Mouse (Mus musculus) bone marrow macrophage, adult 2 months (primary cell): ENCODE measurements around the gene Cd63. TPM values are rescaled to one million over a fixed set of nuclear protein-coding genes. Genes with fewer than 3 reads are reported as not detected.

Experiments used
- H3K27ac ChIP-seq: 2 replicates; pipeline ENCODE4 v1.5.1; 2012; ENCODE audit warnings: low read depth, low read length; ENCODE audit not compliant: insufficient read depth
- H3K4me1 ChIP-seq: 2 replicates; pipeline ENCODE4 v1.6.1; 2012; ENCODE audit warnings: low read length; ENCODE audit not compliant: control insufficient read depth, insufficient read depth
- H3K4me3 ChIP-seq: 2 replicates; pipeline ENCODE4 v1.5.1; 2012; ENCODE audit warnings: mild to moderate bottlenecking, low read length, moderate library complexity; ENCODE audit not compliant: insufficient read depth
- CTCF ChIP-seq: IDR thresholded peaks from 2 replicates; pipeline ENCODE4 v1.5.1; 2012; ENCODE audit warnings: low read depth, mild to moderate bottlenecking, low read length, moderate library complexity
- POLR2A ChIP-seq: IDR thresholded peaks from 2 replicates; pipeline ENCODE4 v1.6.1; 2012; ENCODE audit warnings: mild to moderate bottlenecking, low read depth, low read length, borderline replicate concordance
- polyA plus RNA-seq: library from polyadenylated mRNA; stranded (reverse); fragments of >200 nt; gene quantifications from 2 replicates; pipeline ENCODE4 v1.2.4, GENCODE M21; 2012; ENCODE audit not compliant: missing spikeins, insufficient read depth, insufficient read length

Gene Cd63
- polyA plus RNA-seq, 1 experiment, result 751 TPM

GRCm38 (mm10) chr10:128938457-128938856 lies 37.7 kb downstream of the Cd63 start:
- H3K27ac ChIP-seq, result no peak overlapping the region
- H3K4me3 ChIP-seq, result no peak overlapping the region
- TF ChIP-seq CTCF, result no peak
- no peak for TF ChIP-seq POLR2A
- H3K4me1 ChIP-seq, result peaks cover 8% of the 10 kb centered on the region

GRCm38 (mm10) chr10:128938974-128939373 lies 38.2 kb downstream of the Cd63 start:
- H3K4me1 ChIP-seq, result peaks cover 8% of the 10 kb centered on the region
- no peak overlapping the region for H3K4me3 ChIP-seq
- no peak overlapping the region for H3K27ac ChIP-seq
- TF ChIP-seq POLR2A (no peak), CTCF (no peak)

GRCm38 (mm10) chr10:128940475-128941061 lies 39.8 kb downstream of the Cd63 start:
- TF ChIP-seq CTCF (no peak), POLR2A (no peak)
- peaks cover 5% of the 10 kb centered on the region for H3K4me1 ChIP-seq
- H3K27ac ChIP-seq, result no peak overlapping the region
- H3K4me3 ChIP-seq, result no peak overlapping the region

- TF ChIP-seq CTCF, result peak; percentile 67
- TF ChIP-seq POLR2A, result no peak
- Histone ChIP-seq H3K27ac (no peak overlapping the region), H3K4me3 (no peak overlapping the region), H3K4me1 (peaks cover 5% of the 10 kb centered on the region)
These were observed 44.9 kb downstream of the Cd63 start for GRCm38 (mm10) chr10:128945675-128946074.

GRCm38 (mm10) chr10:128947496-128947895 lies 46.7 kb downstream of the Cd63 start:
- TF ChIP-seq CTCF, result no peak
- no peak for TF ChIP-seq POLR2A
- no peak overlapping the region for H3K4me3 ChIP-seq
- no peak overlapping the region for H3K27ac ChIP-seq
- H3K4me1 ChIP-seq, result no peaks in the 10 kb centered on the region

GRCm38 (mm10) chr10:128950208-128950887 lies 49.6 kb downstream of the Cd63 start:
- H3K4me1 ChIP-seq, result no peaks in the 10 kb centered on the region
- TF ChIP-seq POLR2A, result no peak
- H3K27ac ChIP-seq, result no peak overlapping the region
- no peak overlapping the region for H3K4me3 ChIP-seq

- H3K4me3 ChIP-seq, result no peak overlapping the region
These were observed 57.6 kb downstream of the Cd63 start for GRCm38 (mm10) chr10:128958340-128958739.

GRCm38 (mm10) chr10:128960142-128960541 lies 59.4 kb downstream of the Cd63 start:
- no peak overlapping the region for H3K4me3 ChIP-seq
- H3K4me1 ChIP-seq, result peaks cover 2% of the 10 kb centered on the region; the same call in 1 of the 2 replicates
- TF ChIP-seq CTCF (no peak), POLR2A (no peak)
- H3K27ac ChIP-seq, result no peak overlapping the region

More at GRCm38 (mm10) chr10:128958340-128958739, 57.6 kb downstream of the Cd63 start:
- peaks cover 2% of the 10 kb centered on the region; the same call in 1 of the 2 replicates for H3K4me1 ChIP-seq
- H3K27ac ChIP-seq, result no peak overlapping the region
- TF ChIP-seq CTCF (no peak), POLR2A (no peak)

GRCm38 (mm10) chr10:128960590-128961584 lies 60.1 kb downstream of the Cd63 start, which contains the start of gene Mettl7b:
Gene Mettl7b (minus strand): TSS chr10:128960988.
- TF ChIP-seq CTCF (no peak), POLR2A (no peak)
- Histone ChIP-seq H3K4me3 (no peak within 1 kb of the TSS), H3K27ac (no peak within 1 kb of the TSS), H3K4me1 (peaks cover 8% of the 10 kb centered on the region)

Other genes with a start within 250 kb of the Cd63 start
- 6.3 and 7.2 TPM in 2 replicates for gene Suox, start 226.9 kb upstream of the Cd63 start, polyA plus RNA-seq
- gene Rab5b, start 204.7 kb upstream of the Cd63 start, polyA plus RNA-seq, result 123 and 131 TPM in 2 replicates
- gene Pmel, start 196.8 kb upstream of the Cd63 start, polyA plus RNA-seq, result 0.37 and 0.67 TPM in 2 replicates
- gene Cdk2, start 196.0 kb upstream of the Cd63 start, polyA plus RNA-seq, result 47.0 and 53.0 TPM in 2 replicates
- 26.1 and 29.6 TPM in 2 replicates for gene Dgka, start 156.1 kb upstream of the Cd63 start, polyA plus RNA-seq
- 26.1 and 33.8 TPM in 2 replicates for gene Pym1, start 153.1 kb upstream of the Cd63 start, polyA plus RNA-seq
- 26.8 and 28.3 TPM in 2 replicates for gene Mmp19, start 110.1 kb upstream of the Cd63 start, polyA plus RNA-seq
- gene Dnajc14, start 96.9 kb upstream of the Cd63 start, polyA plus RNA-seq, result 65.2 and 65.7 TPM in 2 replicates
- gene Tmem198b, start 96.6 kb upstream of the Cd63 start, polyA plus RNA-seq, result 14.3 and 18.0 TPM in 2 replicates
- gene Sarnp, start 83.7 kb upstream of the Cd63 start, polyA plus RNA-seq, result 62.2 and 81.9 TPM in 2 replicates
- 78.1 and 83.5 TPM in 2 replicates for gene Ormdl2, start 79.3 kb upstream of the Cd63 start, polyA plus RNA-seq
- not detected in 2 replicates for gene Gdf11, start 9.3 kb upstream of the Cd63 start, polyA plus RNA-seq
- gene Rdh5, start 21.9 kb downstream of the Cd63 start, polyA plus RNA-seq, result 4.6 and 7.5 TPM in 2 replicates
- 125 TPM in 2 replicates for gene Bloc1s1, start 23.0 kb downstream of the Cd63 start, polyA plus RNA-seq
- gene Itga7, start 32.8 kb downstream of the Cd63 start, polyA plus RNA-seq, result 0.17 TPM in 1 of 2 replicates, not detected in the other
- not detected in 2 replicates for gene Mettl7b, start 60.0 kb downstream of the Cd63 start, polyA plus RNA-seq
- gene Olfr9, start 88.4 kb downstream of the Cd63 start, polyA plus RNA-seq, result not detected in 2 replicates
- not detected in 2 replicates for gene Olfr763, start 109.8 kb downstream of the Cd63 start, polyA plus RNA-seq
- not detected in 2 replicates for gene Olfr764-ps1, start 138.9 kb downstream of the Cd63 start, polyA plus RNA-seq
- gene Olfr765, start 149.0 kb downstream of the Cd63 start, polyA plus RNA-seq, result not detected in 2 replicates
- not detected in 2 replicates for gene Olfr766-ps1, start 168.0 kb downstream of the Cd63 start, polyA plus RNA-seq
- gene Olfr767, start 181.9 kb downstream of the Cd63 start, polyA plus RNA-seq, result not detected in 2 replicates
- gene Olfr768, start 198.4 kb downstream of the Cd63 start, polyA plus RNA-seq, result not detected in 2 replicates
- gene Olfr769, start 216.9 kb downstream of the Cd63 start, polyA plus RNA-seq, result not detected in 2 replicates
- gene Olfr770, start 238.0 kb downstream of the Cd63 start, polyA plus RNA-seq, result not detected in 2 replicates